Mouse (Mus musculus) ES-E14 (cell line): ENCODE data around the gene Dus1l.

ENCODE experiments used
- HCFC1 ChIP-seq: IDR thresholded peaks from 2 replicates; pipeline ENCODE4 v1.6.1; 2012; ENCODE audit warnings: low read length, inconsistent platforms, borderline replicate concordance; ENCODE audit not compliant: insufficient read depth
- ZC3H11A ChIP-seq: IDR thresholded peaks from 2 replicates; pipeline ENCODE4 v1.6.1; 2012; ENCODE audit warnings: low read depth, mild to moderate bottlenecking, inconsistent platforms, low read length, borderline replicate concordance
- ZNF384 ChIP-seq: IDR thresholded peaks from 2 replicates; pipeline ENCODE4 v1.6.1; 2012; ENCODE audit warnings: low read depth, low read length, inconsistent platforms

DNA sequence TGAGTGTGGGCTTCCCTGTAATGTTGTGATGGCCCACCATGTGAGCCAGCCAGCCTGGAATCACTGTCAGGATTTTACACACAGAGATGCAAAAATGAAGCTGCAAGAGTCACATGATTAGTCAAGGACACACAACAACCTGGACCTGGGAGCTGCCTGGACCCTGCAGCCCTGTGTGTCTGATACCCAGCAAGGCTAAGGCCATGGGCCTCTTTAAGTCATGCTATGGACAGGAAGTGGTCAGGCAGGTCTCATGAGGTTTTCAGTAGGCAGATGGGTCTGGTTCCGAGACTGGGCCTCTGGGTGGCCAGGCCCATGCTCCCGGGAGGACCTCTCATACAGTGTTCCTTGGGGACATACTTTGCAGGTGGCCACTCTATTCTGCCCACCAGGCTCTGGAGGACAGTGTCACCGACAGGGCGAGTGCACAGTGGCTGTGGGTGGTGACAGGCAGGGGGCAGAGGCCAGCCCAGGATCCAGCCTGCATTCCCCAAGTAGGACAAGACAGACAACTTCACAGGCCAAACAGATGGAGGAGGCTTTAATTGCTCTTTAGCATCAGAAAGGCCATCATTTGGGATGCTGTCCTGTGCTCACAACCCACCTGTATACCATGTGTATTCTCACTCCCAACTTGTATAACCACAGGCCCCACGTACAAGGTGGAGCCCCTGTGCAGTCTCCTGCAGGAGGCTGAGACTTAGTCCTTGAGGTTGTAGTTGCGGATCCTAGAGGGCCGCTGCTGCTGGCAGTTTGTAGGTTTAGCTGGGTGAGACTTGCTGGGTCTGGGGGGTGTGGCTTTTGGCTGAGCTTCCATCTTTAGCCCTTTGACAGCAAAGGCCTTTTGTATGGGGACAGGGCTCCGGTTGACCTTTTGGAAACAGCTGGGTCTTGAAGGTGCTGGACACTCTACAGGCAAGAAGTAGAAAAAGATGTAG, 30.1 kb upstream of the Dus1l start:
- no peak for TF ChIP-seq ZC3H11A
- no peak for TF ChIP-seq ZNF384
- TF ChIP-seq HCFC1, result no peak
